Mouse (Mus musculus) lung, adult 10 weeks (tissue): ENCODE measurements around the gene Aaed1. TPM values are rescaled to one million over a fixed set of nuclear protein-coding genes. Genes with fewer than 3 reads are reported as not detected.

Experiments used
- polyA plus RNA-seq: library from polyadenylated mRNA; stranded (reverse); fragments of 350-450 nt; fragmentation: Illumina TruSeq; extraction: RNeasy Lipid Tissue Mini Kit (QIAGEN cat#74804); gene quantifications from one replicate; pipeline ENCODE4 v1.2.3, GENCODE M21; 2014; ENCODE audit warnings: low read depth, low replicate concordance; ENCODE audit not compliant: insufficient read depth

The Aaed1 gene
- 49.4 TPM for polyA plus RNA-seq

GRCm38 (mm10) chr13:64312024-64312915, at the start of gene Aaed1:
Gene Aaed1, minus strand, starts transcription at chr13:64312710.

GRCm38 (mm10) chr13:64274879-64275753, 37.4 kb downstream of the Aaed1 start, which contains the start of gene Cdc14b:
Gene Cdc14b, minus strand, starts transcription at chr13:64275290.

Other genes starting within 250 kb of the Aaed1 start
- gene Hsd17b3, start 223.5 kb downstream of the Aaed1 start, polyA plus RNA-seq = not detected
- 4.5 TPM for gene Slc35d2, start 183.3 kb downstream of the Aaed1 start, polyA plus RNA-seq
- gene Zfp367, start 159.5 kb downstream of the Aaed1 start, polyA plus RNA-seq = 13.8 TPM
- gene Habp4, start 150.9 kb downstream of the Aaed1 start, polyA plus RNA-seq = 24.6 TPM
- 2.9 TPM for gene Cdc14b, start 37.4 kb downstream of the Aaed1 start, polyA plus RNA-seq
- 197 TPM for gene Ctsl, start 58.2 kb upstream of the Aaed1 start, polyA plus RNA-seq
- 4.3 TPM for gene Cdk20, start 119.6 kb upstream of the Aaed1 start, polyA plus RNA-seq
- not detected for gene Fam240b, start 185.1 kb upstream of the Aaed1 start, polyA plus RNA-seq